Mouse (Mus musculus): ENCODE measurements at regions not wholly inside any gene's neighbourhood (a gene's known extent, or its start where the extent isn't known, plus 50 kb on each side); places are given as distances from the start of the nearest gene placed in this dataset.
"Not testable (repeated sequence)": the region's sequence is repeated elsewhere in the genome, so short reads cannot be mapped to it uniquely, and the experiment has no call there.

DNA sequence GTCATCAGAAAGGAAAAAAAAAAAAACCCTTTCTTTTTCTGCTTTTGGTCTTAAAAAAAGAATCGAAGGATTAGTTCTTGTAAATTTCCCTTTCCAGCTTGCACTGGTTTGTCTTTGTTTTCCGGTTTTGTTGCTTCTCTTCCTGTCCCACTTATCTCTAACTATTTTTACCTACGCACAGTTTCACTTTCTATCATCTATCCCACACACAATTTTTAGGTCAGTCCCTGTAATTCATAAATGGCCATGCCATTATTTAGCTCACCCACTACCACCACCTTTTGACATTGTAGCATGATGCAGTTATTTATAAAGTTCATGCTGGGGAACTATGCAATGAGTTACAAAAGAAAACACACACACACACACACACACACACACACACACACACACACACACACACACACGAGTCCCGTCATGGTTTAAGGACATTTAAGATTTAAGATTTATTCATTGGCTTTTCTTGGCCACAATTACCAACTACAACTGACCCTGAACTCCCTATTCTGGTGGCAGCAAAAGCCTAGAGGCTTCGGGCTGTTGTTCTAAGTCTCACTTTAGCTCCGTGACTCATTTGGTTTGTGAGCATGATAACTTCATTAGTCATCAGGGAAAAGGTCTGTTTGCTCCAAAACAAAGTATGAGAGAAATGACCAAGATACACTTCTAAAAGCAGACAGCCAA is 164.6 kb upstream of the Gm10131 start:
- DNase-seq, result no peak

DNA sequence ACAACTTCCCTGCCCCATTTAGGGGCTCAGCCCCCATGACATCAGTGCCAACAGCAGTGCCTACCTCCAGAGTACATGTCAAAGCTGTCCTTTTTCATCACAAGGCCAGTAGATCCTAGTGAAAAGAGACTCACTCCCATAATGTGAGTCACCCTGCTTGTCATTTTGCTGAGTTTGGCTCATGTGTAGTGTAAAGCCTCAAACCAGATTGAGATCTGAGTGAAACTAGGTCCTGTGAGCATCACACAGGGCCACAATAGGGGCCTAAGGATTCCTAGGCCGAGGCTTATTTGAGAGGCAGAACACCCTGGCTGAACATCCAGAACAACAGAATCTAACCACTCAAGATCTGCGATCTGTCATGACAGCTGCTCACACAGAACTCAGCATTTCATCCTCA is 163.3 kb upstream of the Gm10131 start:
- DNase-seq, result not testable (repeated sequence)

DNA sequence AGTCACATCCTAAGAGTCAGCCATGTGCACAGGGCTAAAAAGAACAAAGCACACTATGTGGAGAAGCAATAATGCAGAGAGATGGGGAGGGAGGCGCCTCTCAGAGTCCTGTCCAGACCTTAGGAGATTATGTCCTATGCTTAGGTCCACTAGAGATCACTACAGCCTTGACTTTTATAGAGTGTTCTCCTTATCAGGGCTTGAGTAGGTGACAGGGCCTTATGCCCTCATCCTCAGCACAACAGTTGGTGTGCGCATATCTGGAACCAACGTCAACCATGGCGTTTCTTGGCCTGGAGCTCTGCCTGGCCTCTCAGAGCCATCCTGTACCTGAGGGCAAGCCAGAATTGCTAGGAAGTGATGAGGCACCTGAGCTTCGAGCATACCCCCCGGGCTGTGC is 162.6 kb upstream of the Gm10131 start:
- DNase-seq, result no peak

DNA sequence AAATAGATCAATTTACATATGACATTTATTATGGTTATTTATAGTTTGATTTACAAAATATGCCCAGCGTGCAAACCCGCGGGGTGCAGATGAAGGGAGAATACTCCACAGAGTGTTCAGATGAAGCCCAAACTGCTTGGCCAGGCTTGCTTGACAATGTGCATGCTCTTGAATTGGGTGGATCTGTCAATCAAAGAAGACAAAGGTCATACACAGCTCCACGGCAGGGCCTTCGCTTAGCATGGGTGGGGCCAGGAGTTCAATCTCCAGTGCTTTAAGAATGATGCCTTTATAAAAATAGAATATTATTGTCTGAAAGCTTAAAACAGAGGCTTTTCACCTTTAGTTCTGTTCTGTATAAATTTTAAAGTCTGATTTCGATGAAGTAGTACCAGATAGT is 158.3 kb upstream of the Gm10131 start:
- no peak for DNase-seq

DNA sequence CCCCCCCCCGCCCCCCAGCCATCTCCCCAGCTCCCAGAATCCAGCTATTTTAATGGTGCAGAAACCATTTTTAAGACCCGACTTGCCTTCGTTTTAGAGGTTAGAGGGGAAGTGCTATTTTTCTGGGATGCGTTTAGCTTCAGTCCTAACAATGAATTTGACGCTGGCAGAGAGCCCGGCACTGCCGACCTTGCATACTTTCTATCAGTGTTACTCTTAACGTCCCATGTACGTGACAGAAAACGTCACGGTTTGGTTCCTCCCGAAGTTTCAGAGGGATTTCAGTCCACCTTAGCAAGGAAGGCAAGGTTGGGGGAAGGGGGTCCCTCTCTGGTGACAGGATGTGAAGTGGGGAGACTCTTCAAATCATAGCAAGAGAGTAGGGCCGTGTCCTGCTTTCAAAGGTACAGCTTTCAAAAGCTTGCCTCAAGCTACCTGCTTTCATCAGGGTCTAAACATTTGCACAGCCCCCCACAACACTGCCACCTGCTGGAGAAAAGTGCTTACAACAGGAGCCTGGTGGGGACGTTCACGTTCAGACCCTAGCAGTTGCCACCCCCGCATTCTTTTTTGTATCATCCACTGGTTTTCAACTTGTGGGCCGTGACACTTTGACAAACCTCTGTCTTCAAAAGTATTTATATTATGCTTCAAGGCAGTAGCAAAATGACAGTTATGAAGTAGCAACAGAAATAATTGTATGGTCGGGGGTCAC is 157.4 kb upstream of the Gm10131 start:
- no peak for DNase-seq

DNA sequence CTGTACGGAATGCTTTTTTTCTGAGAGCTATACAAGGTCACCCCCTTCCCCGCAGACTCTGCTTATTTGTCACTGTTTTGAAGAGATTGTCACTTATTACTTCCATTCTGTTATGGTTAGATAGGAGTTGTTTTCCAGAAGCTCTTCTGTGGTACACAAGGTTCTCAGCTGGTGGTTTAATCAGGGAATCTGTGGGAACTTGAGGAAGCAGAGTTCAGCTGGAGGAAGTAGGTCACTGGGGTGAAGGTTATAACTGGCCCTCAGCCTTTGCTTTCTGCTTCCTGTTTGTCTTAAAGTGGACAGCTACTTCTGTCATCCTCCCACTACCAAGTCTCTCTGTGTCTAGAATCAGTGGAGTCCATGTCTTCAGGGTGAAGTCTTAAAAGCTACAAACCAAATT is 143.4 kb upstream of the Gm10131 start:
- DNase-seq, result no peak

DNA sequence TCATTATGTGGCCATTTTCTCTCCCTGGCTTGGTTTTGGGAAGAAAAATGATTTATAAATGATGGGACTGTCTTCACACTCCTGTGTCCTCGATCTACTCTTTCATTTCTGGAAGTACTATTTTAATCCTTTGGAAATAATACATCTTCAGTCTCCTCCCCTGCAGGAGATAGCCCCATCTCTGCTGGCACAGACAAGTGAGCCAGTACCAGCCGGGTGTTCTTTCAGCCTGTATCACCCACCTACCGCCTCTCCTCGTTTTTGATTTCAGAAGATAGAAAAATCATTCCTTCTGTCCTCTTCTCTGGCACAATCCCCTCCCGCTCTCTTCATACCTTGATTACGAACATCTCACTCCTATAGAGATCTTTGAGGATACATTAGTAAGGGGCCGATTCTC is 140.4 kb upstream of the Gm10131 start:
- DNase-seq, result no peak

DNA sequence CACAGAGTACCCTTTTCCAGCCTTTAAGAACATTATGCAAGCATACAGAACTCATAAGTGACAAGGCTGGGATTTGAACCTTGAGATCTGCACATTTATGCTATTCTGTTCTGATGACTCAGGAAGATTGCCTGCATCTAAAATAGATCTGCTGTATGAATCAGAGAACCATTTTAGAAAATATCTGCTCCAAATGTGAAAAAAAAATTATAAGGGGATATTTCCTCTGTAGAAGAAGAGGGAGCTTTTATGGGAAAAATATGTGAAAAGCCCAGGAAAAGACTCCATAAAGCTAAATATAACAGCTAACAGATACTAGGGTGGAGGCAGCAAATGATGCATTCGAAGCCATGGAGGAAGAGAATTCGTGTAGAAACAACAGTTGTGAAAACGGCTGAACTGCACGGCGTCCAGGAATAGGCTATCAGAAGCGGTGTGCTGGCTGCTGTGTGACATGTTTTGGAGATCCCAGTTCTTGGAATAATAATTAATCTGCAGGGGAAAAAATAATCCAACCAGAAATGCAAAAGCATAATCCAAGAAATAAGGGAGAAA is 127.9 kb upstream of the Gm10131 start:
- DNase-seq, result no peak

DNA sequence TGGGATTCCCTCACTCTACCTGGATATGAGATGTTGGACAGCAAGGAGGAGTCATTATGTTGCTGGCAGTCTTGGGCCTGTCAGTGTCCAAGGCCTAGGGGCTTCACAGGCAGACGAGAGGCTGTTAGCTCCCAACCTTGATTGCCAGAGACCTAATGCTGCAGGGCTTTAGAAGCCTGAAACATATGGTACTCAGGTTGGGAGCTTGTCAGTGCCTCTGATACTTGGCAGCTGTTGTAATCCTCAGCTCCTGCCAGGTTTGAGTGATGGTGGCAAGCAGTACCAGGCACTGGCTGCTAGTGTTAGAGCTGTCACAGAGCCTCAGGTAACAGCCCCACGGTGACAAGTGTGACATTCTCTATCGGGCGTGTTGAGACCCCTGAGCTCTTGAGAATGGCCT is 122.2 kb upstream of the Gm10131 start:
- no peak for DNase-seq

DNA sequence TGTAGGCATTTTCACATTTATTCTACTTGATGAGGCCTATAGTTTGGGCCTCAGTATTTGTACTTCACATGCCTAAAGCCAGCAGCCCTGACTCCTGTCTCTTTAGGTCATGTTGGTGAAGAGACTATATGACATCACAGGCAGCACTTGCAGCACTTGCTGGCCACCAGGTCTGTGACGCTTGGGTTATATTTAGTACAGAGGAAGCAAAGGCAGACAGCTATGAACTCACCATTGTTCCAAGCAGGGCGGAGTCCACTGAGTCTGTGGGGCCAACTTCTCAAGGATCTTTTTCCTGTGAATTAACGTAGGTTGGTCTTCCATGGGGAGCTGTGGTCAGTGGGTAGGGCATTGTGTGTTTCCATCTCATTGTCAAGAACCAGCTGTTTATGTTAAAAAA is 117.9 kb upstream of the Gm10131 start:
- peak in 1 of 2 experiments; percentile 3 for DNase-seq

DNA sequence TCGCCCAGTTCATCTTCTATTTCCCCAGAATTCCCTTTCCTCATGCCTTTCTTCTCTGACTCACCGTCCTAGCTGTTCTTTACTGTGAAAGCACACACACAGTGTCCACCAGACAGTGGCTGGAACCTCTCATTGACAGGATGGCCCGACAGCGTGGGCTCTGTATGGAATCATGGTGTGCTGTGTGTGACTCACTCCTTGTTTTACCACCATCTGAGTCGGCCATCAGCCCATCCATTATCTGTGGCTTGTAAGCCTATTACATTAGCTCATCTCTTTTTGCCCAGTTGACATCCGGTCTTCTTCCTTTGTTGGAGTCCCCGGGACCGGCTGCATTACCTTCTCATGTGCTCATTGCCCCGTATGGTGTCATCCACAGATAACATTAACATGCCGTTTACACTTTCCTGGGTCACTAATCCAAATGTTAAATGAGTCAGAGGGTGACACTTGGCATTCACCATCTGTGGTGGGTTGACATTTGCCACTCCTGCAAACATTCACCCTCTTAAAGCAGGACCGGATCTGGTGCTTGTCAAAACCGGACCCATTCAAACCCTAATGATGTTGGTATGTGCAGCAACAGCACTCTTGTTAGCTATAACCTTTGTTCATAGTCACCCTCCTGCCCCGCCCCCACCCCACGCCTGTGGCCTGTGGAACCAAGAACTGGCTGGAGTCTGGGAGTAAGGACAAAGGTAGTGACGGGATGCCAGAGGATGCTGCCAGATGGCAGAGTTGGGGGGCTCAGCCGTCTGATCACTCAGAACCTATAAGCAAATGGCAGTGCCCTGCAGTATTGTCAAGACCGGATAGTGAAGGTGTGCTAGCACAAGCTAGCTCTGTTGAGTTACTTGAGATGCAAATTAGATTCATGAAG is 113.7 kb upstream of the Gm10131 start:
- no peak for DNase-seq

DNA sequence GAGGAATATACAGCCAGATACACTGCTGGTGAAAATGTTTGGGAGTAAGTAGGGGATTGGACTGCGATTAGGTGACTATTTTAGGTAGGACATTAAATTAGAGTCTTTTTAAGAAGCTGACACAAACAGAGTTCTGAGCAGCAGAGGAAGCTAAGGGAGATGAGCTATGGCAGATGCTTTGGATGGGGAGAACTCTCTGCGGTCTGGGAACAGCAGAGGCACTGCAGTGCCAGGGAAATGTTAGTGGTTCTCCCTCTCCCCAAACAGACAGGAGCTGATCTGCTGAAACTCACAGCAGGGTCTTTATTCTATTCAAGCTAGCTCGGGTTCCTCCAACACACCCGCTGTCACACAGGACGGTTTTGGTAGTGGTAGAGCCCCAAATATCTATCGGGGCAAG is 110.7 kb upstream of the Gm10131 start:
- DNase-seq, result no peak

Measured in kidney, adult 8-10 months (tissue).